Mouse (Mus musculus) layer of hippocampus, adult 11-12 months (tissue): ENCODE results near the gene Bicd2.
A peak's percentile ranks its signal among the peaks of the same experiment; 100 is the strongest.

Experiments used
- DNase-seq: peaks from one replicate; pipeline ENCODE4 v3.0.0; 2022; ENCODE audit warnings: low spot score

Gene Bicd2

GRCm38 (mm10) chr13:49341012-49341830 is at the start of gene Bicd2:
Gene Bicd2, plus strand, starts transcription at chr13:49341585.
- peak; percentile 98 for DNase-seq

- DNase-seq, result no peak
Measured at GRCm38 (mm10) chr13:49291949-49292348, 49.4 kb upstream of the Bicd2 start.

DNA sequence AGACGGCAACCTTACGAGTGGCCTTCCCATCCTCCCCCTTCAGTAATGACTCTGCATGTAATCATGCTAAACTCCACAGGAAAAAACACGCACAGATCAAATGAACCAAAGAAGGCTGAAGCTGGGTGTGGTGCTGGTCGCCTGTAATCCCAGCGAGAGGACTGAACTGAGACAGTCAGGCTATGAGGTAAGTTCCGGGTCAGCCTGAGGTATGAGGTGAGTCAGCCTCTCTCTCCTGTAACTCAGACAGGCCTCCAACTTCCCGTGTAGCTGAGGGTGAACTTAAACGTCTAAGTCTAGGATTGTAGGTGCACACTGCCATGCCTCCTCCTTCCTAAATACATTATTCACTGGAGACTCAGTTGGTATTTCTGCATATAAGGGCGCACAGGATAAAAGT is 47.3 kb upstream of the Bicd2 start:
- no peak for DNase-seq

DNA sequence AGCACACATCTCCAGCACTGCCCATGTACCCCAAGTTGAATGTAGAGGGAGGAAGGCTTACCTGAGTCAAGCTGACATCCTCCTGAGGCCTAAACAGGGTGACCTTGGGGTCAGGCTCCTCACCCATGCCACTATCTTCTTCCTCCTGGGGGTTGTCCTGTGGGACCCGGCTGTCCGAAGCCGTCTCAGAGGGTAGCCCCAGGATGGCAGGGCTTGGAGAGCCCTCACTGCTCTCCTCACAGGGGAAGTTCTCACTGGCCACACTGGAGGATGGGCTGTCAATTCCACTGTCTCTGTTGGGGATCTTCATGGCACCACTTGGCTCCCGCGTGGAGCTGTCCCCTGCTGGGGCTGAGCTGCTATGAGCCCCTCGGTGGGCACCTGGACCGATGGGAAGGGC is 45.1 kb upstream of the Bicd2 start:
- DNase-seq, result no peak

DNA sequence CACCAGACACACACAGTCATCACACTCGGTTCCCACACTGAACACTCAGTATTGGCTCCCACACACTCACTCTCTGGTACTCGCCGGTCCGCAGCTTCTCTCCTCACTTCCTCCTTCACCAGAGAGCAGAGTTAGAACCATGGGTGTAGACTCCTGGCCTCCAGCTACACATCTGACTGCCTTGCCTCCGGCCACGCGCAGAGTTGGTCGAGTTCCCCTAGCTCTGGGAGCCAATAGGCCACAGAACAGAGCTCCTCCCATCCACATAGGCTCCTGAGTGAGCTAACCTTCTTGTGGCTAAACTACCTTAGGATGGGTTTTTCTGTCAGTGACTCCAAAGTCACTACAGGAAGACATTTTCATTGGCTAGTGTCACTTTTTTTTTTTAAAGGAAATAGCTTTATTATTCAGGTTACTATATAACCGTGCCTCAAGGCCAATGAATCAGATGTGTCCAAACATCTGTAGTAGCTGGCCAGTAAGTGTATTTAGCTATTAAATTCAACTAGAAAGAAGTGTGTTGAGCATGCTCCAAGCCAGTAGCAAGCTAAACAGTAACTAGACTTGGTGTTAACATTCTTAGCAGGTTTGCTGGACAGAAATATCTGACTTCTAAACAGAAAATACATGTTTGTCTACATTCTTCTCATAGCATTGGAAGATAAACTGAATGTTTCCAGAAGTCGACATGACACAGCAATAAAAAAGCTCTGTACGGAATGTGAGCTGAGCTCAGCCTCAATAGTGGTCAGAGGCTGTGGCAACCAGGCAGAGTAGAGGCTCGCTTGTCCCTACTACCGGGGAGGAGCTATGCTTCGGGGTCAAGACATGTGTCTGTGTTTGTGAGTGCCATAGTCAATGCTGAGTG is 42.6 kb upstream of the Bicd2 start:
- DNase-seq, result peak; percentile 27

DNA sequence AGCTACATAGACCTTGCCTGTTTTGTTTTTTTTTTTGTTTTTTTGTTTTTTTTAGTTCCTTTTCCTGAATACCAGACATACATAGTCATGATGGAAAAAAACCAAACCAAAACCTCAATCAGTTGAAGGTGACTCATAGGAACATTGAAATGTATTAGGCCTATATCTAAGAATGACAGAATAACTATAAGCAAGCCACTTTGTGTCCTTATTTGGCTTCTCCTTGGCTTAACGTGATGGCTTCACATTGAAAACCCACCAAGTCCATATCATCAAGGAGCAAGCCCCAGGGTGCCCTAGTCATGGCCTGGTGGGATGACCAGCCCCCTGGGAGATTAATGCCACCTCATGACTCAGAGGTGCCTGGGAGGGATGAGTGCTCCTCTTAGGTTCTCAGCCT is 40.6 kb upstream of the Bicd2 start:
- DNase-seq, result no peak

- DNase-seq, result peak; percentile 51
Measured at GRCm38 (mm10) chr13:49306771-49307310, 34.5 kb upstream of the Bicd2 start.

DNA sequence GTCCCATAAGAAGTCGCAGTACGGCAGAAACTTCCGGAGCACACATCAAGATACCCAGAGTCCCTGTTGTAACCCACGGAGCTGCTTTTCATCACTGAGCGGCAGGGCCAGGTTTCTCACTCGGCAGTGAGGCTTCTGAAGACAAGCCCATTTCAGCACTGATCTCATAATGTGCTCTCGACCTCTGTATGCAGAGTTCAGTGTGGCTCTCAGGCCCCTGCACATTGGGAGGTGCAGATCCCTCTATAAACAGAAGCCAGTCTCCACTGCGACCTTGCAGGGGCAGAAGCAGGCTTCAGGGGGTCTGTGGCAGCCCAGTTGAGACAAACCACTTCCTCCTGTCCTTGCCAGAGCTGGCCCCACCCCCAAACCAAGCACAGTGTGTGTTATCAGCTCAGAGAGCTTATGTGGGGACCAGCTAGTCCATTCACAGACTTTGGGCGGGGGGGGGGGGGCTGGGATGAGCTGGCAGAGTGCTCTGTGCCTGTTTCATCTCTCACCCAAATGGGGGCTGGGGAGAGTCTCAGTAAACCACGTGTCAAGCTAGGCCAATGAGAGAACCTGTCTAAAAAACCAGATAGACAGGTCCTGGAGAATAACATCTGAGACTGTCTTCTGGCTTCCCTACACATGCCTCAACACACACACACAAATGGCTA is 33.9 kb upstream of the Bicd2 start:
- peak; percentile 44 for DNase-seq

GRCm38 (mm10) chr13:49308206-49308605 is 33.2 kb upstream of the Bicd2 start:
- DNase-seq, result no peak

DNA sequence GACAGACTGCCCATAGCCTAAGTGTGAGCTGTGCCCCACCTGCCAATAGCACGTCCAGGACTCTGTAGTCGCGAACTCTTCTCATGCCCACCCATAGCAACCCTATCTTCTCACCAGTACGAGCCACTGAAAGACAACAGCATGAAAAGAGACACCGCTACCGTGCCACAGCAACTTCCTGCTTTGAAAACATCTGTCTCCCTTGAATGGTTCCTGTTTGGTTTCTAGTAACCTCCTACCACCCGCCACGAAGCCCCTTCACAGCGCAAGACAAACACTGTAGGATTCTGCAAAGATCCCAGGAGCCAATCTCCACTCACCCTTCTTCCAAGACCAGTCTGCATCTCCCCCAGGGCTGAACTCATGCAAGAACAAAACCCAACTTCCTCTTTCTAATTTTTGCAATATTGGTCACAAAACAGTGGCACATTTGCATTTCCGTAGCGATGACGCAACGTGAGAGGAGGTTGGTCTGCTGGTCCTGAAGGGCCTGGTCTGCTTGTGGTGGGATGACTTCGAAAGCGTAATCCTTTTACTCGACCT is 32.5 kb upstream of the Bicd2 start:
- DNase-seq, result peak; percentile 41

DNA sequence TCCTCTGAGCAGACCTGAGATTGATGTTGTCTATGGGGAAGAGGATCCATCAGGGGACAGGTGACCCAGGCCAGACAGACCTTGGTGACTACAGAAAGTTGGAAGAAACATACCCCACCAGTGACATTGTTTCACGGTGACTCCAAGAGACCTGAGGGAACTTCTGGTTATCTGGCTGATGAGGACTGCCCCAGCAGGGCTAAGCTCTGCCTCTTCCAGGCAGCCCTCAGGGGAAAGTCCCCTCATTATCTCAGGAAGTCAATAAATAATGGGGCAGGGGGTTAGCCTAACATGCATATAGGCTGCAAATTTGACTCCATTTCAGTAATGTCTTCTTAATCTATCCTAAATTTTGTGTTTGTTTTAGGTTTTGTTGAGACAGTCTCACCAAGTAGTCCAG is 31.9 kb upstream of the Bicd2 start:
- no peak for DNase-seq

DNA sequence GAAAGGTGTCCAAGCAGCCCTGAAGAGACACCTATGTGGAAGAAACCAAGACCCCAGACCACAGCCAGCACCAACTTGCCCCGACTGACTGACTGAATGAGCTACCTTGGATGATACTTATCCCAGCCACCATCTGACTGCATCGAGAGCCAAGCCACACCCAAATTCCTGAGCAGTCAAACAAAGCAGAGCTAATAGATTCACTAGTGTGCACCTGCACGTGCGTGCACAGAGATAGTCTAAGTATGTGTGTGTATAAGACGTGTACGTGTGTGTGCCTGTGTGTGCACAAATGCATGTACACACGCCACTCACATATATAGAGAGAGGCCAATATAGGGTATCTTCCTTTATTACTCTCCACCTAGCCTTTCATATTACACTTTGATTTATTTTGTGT is 29.7 kb upstream of the Bicd2 start:
- DNase-seq, result no peak

GRCm38 (mm10) chr13:49316386-49317162 is 24.8 kb upstream of the Bicd2 start:
- DNase-seq, result peak; percentile 51

- no peak for DNase-seq
Measured at GRCm38 (mm10) chr13:49317508-49317907, 23.9 kb upstream of the Bicd2 start.

DNA sequence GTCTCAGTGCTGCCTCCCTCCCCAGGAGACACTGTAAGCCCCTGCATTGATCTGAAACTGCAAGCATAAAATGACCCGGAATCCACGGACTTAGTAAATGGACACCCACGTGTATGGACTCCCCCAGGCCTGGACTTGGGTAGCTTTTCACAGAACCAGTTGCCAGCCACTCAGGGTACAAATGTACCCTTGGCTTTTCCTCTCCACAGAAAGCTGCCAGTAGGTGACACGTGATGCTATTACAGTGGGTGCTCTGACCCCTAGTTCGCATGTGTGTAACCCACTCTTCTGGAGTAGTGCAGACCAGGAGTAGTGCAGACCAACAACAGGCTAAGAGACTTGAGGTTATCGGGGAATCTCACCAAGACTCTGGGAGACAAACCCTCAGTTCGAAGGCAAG is 23.5 kb upstream of the Bicd2 start:
- DNase-seq, result no peak

DNA sequence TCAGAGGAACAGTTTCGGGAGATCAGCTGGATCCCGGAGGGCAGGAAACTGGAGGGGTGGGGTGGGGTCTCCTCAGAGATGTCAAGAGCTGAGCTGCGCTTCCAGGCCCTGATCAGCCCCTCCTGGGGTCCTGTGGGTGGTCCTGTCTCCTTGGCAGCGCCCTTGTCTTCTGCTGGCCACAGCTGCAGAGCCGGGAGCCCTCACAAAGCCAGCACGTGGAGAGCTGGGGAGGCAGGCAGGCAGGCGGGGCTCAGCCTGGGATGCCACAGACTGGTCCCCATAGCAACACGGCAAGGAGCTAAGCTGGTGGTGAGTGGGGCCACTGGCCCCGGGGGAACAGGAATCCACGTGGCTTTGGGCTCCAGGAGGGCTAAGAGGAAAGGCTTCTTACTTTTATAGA is 21.3 kb upstream of the Bicd2 start, which contains the start of gene Fgd3:
Gene Fgd3 (minus strand): TSS at position 272 of the 400 bp plus-strand sequence.
- peak; percentile 66 for DNase-seq

GRCm38 (mm10) chr13:49320514-49320913 is 20.9 kb upstream of the Bicd2 start:
- no peak for DNase-seq

GRCm38 (mm10) chr13:49321452-49321851 is 19.9 kb upstream of the Bicd2 start:
- DNase-seq, result no peak

GRCm38 (mm10) chr13:49322169-49322568 is 19.2 kb upstream of the Bicd2 start:
- no peak for DNase-seq

- no peak for DNase-seq
Measured at GRCm38 (mm10) chr13:49322739-49323138, 18.6 kb upstream of the Bicd2 start.

GRCm38 (mm10) chr13:49324871-49325270 is 16.5 kb upstream of the Bicd2 start:
- no peak for DNase-seq
